Mouse (Mus musculus): ENCODE results near the gene Usp13.

- no peak for TF ChIP-seq CTCF (IDR thresholded peaks at IDR 0.05; ENCODE audit: control insufficient read depth, insufficient read depth, insufficient replicate concordance, low read depth, low read length)
- TF ChIP-seq POLR2A (IDR thresholded peaks at IDR 0.05; ENCODE audit: control insufficient read depth, low read depth, low read length), result no peak
Observed at GRCm38 (mm10) chr3:32886386-32886785, 69.0 kb downstream of the Usp13 start.

Data from testis, adult 2 months (tissue).